Mouse (Mus musculus) thymus, adult 2 months (tissue): ENCODE measurements around the gene Efemp2.

ENCODE experiments used
- CTCF ChIP-seq: fragments of 200-500 bp; IDR thresholded peaks from 2 replicates; pipeline ENCODE4 v1.5.1; 2012; ENCODE audit warnings: mild to moderate bottlenecking, control low read depth, low read length, moderate library complexity, borderline replicate concordance; ENCODE audit not compliant: control insufficient read depth, poor library complexity, insufficient read depth; ENCODE audit errors: extremely low read depth
- POLR2A ChIP-seq: fragments of 200-500 bp; IDR thresholded peaks from 2 replicates; pipeline ENCODE4 v1.6.1; 2012; ENCODE audit warnings: mild to moderate bottlenecking, low read length, control low read depth, moderate library complexity; ENCODE audit not compliant: control insufficient read depth, poor library complexity, insufficient read depth; ENCODE audit errors: extremely low read depth

DNA sequence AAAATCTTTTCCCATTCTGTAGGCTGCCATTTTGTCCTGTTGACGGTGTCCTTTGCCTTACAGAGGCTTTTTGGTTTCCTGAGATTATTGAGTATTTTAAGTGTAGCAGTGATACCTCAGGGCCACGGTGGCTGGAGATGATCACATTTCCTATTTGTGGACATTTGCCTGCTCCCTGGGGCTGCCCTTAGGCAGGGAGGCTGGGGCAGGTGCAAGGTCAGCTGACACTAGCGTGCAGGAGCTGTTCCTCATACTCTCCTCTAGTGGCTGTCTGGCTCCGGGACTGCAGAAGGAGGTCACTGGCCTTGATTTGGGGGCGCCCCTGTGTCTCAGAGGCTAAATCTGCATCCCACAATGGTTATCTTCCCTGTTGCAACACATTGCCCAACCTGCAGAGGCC, 51.5 kb downstream of the Efemp2 start:
- TF ChIP-seq POLR2A (no peak), CTCF (no peak)
